Mouse (Mus musculus) liver, embryonic 16.5 days (tissue): ENCODE measurements at regions not wholly inside any gene's neighbourhood (a gene's known extent, or its start where the extent isn't known, plus 50 kb on each side); places are given as distances from the start of the nearest gene placed in this dataset.

Source experiments
- ATAC-seq: fragments of 200-750 bp; cut with Nextera tagmentation; 2 replicates; pipeline ENCODE4 v1.8.0; 2017; ENCODE audit warnings: low read depth, mild to moderate bottlenecking, moderate number of reproducible peaks, moderate library complexity
- H3K27ac ChIP-seq: fragments of 300-500 bp; sonication (generic); 2 replicates; pipeline ENCODE4 v1.5.1; 2014; ENCODE audit warnings: mild to moderate bottlenecking, low read length
- H3K27me3 ChIP-seq: fragments of 300-500 bp; sonication (generic); 2 replicates; pipeline ENCODE4 v1.6.1; 2014; ENCODE audit warnings: low read depth, low read length, mixed read lengths; ENCODE audit not compliant: control insufficient read depth, insufficient read depth
- H3K36me3 ChIP-seq: fragments of 300-500 bp; sonication (generic); 2 replicates; pipeline ENCODE4 v1.6.1; 2014; ENCODE audit warnings: mild to moderate bottlenecking; ENCODE audit not compliant: control insufficient read depth, insufficient read depth
- H3K4me1 ChIP-seq: fragments of 300-500 bp; sonication (generic); 2 replicates; pipeline ENCODE4 v1.6.1; 2014; ENCODE audit warnings: low read depth, low read length, mixed read lengths; ENCODE audit not compliant: control insufficient read depth
- H3K4me2 ChIP-seq: fragments of 300-500 bp; sonication (generic); 2 replicates; pipeline ENCODE4 v1.6.1; 2014; ENCODE audit warnings: low read depth, low read length, mixed read lengths
- H3K4me3 ChIP-seq: fragments of 300-500 bp; sonication (generic); 2 replicates; pipeline ENCODE4 v1.5.1; 2014; ENCODE audit warnings: low read depth, mild to moderate bottlenecking, low read length
- H3K9ac ChIP-seq: fragments of 300-500 bp; sonication (generic); 2 replicates; pipeline ENCODE4 v1.6.1; 2014; ENCODE audit warnings: low read depth, low read length
- H3K9me3 ChIP-seq: fragments of 300-500 bp; sonication (generic); replicated peaks from 2 replicates; pipeline ENCODE4 v1.6.1; 2016; ENCODE audit warnings: low read length; ENCODE audit not compliant: control insufficient read depth
- WGBS: fragments of 180-500 bp; shearing (Covaris S2); extraction: QIAGEN DNeasy Blood & Tissue Kit; methylation state at CpG from one replicate; pipeline ENCODE4 v1.1.7; 2014; ENCODE audit not compliant: insufficient replicate concordance; 5-methylcytosine and 5-hydroxymethylcytosine counted together

DNA sequence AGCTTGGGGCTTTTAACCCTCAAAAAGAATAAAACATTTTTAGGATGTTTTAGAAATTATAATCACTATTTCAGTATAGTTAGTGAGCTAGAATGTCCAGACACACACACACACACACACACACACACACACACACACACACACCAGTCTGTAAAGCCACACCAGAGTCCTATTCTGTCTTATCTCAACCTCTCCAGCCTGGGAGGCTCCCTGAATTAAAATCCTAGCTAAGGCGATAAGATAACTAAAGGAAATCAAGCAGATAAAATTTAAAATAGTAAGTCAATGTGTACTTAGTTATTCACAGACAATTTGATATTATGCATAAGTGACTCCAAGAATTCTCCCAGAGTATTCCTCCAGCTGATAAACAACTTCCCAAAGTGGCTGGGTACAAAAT, 421.2 kb upstream of the Vstm2a start:
- WGBS: 50% methylated on average over 1 of the region's 1 CpGs
- no peaks in the 10 kb centered on the region; the same call in 1 of the 2 replicates for H3K4me1 ChIP-seq
- no peak overlapping the region for H3K9ac ChIP-seq
- no peak overlapping the region for H3K4me2 ChIP-seq
- no peak; the same call in 1 of the 2 replicates for ATAC-seq
- no peaks in the 10 kb centered on the region for H3K27me3 ChIP-seq
- H3K9me3 ChIP-seq: no peaks in the 10 kb centered on the region
- no peaks in the 10 kb centered on the region for H3K36me3 ChIP-seq
- no peak overlapping the region for H3K4me3 ChIP-seq
- H3K27ac ChIP-seq: no peak overlapping the region

- Histone ChIP-seq H3K9me3 (no peaks in the 10 kb centered on the region), H3K4me1 (no peaks in the 10 kb centered on the region; the same call in 1 of the 2 replicates), H3K4me3 (peak overlapping the region; percentile 11), H3K27ac (peak overlapping the region; percentile 59), H3K36me3 (no peaks in the 10 kb centered on the region), H3K9ac (no peak overlapping the region), H3K4me2 (peak overlapping the region; percentile 31), H3K27me3 (no peaks in the 10 kb centered on the region)
- WGBS: 49% methylated on average over 6 of the region's 6 CpGs
- ATAC-seq: peak; percentile 98
These were observed 418.8 kb upstream of the Vstm2a start for GRCm38 (mm10) chr11:15838640-15839226.

DNA sequence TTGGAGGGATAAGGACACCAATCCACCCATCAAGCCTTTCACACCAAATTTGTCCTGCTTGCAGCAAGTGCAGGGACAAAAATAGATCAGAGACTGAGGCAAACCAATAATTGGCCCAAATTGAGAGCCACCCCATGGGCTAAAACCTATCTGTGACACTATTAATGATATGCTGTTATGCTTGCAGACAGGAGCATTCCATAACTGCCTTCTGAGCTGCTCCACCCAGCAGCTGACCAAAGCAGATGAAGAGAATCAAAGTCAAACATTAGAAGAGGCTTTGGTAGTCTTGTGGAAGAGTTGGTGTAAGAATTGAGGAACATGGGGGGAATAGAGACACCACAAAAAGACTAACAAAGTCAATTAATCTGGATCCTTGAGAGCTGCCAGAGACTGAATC, 418.3 kb upstream of the Vstm2a start:
- Histone ChIP-seq H3K4me3 (0 out of 2 replicates have a peak overlapping the region, but pooled peaks have one; percentile 11), H3K4me1 (no peaks in the 10 kb centered on the region; the same call in 1 of the 2 replicates), H3K36me3 (no peaks in the 10 kb centered on the region), H3K9me3 (no peaks in the 10 kb centered on the region), H3K27ac (peak overlapping the region; percentile 59), H3K4me2 (peak overlapping the region; percentile 31), H3K9ac (no peak overlapping the region), H3K27me3 (no peaks in the 10 kb centered on the region)
- peak; percentile 44 for ATAC-seq

DNA sequence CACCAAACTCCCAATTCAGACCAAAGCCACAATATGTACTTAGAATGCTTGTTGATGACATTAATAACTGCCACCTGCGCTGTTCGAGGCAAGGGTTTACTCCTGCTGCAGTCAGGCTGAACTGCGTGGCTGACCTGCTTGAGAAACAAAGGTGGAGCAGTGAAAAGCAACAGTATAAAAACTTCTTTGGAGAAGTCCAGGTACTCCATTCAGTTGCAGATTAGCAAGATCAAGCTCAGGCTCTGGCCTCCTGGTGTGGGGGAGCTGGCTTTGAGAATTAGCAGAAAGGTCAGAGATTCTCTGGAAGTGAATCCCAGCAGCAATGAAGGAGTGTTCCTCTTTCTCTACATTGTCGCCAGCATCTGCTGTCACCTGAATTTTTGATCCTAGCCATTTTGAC, 378.4 kb upstream of the Vstm2a start:
- 45% methylated on average over 4 of the region's 4 CpGs for WGBS
- Histone ChIP-seq H3K4me2 (no peak overlapping the region), H3K4me1 (no peaks in the 10 kb centered on the region), H3K4me3 (no peak overlapping the region), H3K9me3 (no peaks in the 10 kb centered on the region), H3K9ac (no peak overlapping the region), H3K27me3 (no peaks in the 10 kb centered on the region), H3K27ac (no peak overlapping the region), H3K36me3 (no peaks in the 10 kb centered on the region)
- no peak for ATAC-seq
